Mouse (Mus musculus): Measurements from ENCODE around the gene Rad51b.

GRCm38 (mm10) chr12:79843002-79843401 lies 545.9 kb downstream of the Rad51b start:
- TF ChIP-seq CTCF (conservative IDR thresholded peaks at IDR 0.05; ENCODE audit: low read length) (no peak), NANOG (IDR thresholded peaks at IDR 0.05; ENCODE audit: borderline replicate concordance, low read length) (no peak), POU5F1 (IDR thresholded peaks at IDR 0.05; ENCODE audit: borderline replicate concordance, low read length) (no peak)

Data from E14TG2a.4 (cell line).